Mouse (Mus musculus) lung, postnatal 0 days (tissue): ENCODE measurements around the gene Slc5a4b.

ENCODE experiments used
- CTCF ChIP-seq: IDR thresholded peaks from 2 replicates; pipeline ENCODE4 v1.5.1; 2016; ENCODE audit warnings: antibody characterized with exemption, mild to moderate bottlenecking
- EP300 ChIP-seq: IDR thresholded peaks from 2 replicates; pipeline ENCODE4 v1.6.1; 2016; ENCODE audit warnings: antibody characterized with exemption, mild to moderate bottlenecking, control low read depth

DNA sequence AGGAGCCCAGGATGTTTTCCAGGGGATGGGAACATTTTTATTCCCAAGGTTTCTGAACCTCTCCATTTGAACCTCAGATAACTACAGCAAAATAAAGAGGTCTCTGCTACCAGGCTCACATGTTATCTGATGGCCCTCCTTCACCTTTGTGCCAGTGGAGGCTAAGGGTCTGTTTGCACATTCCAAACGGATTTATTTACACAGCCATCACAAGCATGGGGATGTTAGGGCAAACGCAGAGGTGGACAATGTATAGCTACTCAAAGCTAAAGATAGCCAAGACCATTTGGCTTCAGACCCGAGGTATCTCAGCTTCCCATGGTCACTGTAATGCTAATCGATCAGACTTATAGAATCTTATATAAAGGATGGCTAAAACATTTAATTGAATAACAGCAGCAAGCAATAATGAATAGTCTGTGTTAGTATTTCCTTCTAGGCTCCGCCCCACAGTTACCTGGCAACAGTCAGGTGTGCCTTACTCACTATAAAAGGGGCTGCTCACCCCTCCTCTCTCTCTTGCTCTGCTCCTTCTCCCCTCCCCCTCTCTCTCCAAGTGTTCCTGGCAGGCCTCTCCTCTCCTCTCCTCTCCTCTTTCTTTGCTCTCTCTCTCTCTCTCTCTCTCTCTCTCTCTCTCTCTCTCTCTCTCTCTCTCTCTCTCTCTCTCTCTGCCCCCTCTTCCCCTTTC is 63.4 kb downstream of the Slc5a4b start:
- TF ChIP-seq CTCF (no peak), EP300 (no peak)
